Mouse (Mus musculus) regulatory T cell (primary cell): ENCODE measurements around the gene Kdelc1.

Experiments used
- in situ Hi-C: fragments of 300-600 bp; cut with MboI, MseI; formaldehyde crosslinking; loops from one replicate; pipeline ENCODE4 v1.15.1; 2025; ENCODE audit warnings: high pct_unique_total_duplicates

Kdelc1 gene

GRCm38 (mm10) chr1:44063439-44063838 is 55.2 kb downstream of the Kdelc1 start:
- in situ Hi-C loops: loop anchor here (5.0 to 10.0 kb wide), 2 partner anchors 101 to 309 kb away; no protein-coding TSS in a partner anchor

- in situ Hi-C loops: loop anchor here (5.0 to 10.0 kb wide), 2 partner anchors 100 to 307 kb away; no protein-coding TSS in a partner anchor
These were observed 56.8 kb downstream of the Kdelc1 start, which contains the start of gene Gm8251 for GRCm38 (mm10) chr1:44061836-44062235. Gene Gm8251, minus strand, starts transcription at chr1:44061936.

GRCm38 (mm10) chr1:44057805-44058204 is 60.8 kb downstream of the Kdelc1 start:
- in situ Hi-C loops: no loop called here
